Mouse (Mus musculus) stomach, postnatal 0 days (tissue): Measurements from ENCODE around the gene Scn5a.

Source experiments
- CTCF ChIP-seq: IDR thresholded peaks from 2 replicates; pipeline ENCODE4 v1.5.1; 2016; ENCODE audit warnings: antibody characterized with exemption, low read depth, mild to moderate bottlenecking, moderate library complexity
- EP300 ChIP-seq: optimal IDR thresholded peaks from 2 replicates; pipeline ENCODE3; 2016; ENCODE audit warnings: antibody characterized with exemption

GRCm38 (mm10) chr9:119457122-119457521, 121.7 kb downstream of the Scn5a start:
- TF ChIP-seq EP300 = no peak
- TF ChIP-seq CTCF = no peak
